Comparison of ENCODE assay signal across 12 mouse cellular contexts in genomic region chr6:137163061-137163460, GRCm38 (mm10). TPM values are rescaled to one million over a fixed set of nuclear protein-coding genes. Genes with fewer than 3 reads are reported as not detected.
"Had no signal": no experiment of that assay in that cellular context is flagged by ENCODE, and none has a peak within 500 bp of the region (broad histone marks: within the 10 kb centered on the region; RNA-seq: fewer than 3 reads in every experiment).

No protein-coding gene starts in this region.

- DNase-seq: liver, postnatal 0 days; lung, adult 2 months; lung, postnatal 14 days; lung, postnatal 4 days; midbrain, embryonic 14.5 days; right cerebral cortex, postnatal 14 days; thymus, adult 2 months; thymus, postnatal 25 days; thymus, postnatal 4 days had no signal

RNA-seq across cellular contexts. Expression of gene Rerg, which starts 7.2 kb away (rescaled TPM):
- total RNA-seq: megakaryocyte, adult 5-6 weeks; megakaryocyte-erythroid progenitor cell, adult 5-6 weeks; neutrophil, adult 5-6 weeks had no signal
